Mouse (Mus musculus): ENCODE results near the gene Tarbp2.

Gene Tarbp2

DNA sequence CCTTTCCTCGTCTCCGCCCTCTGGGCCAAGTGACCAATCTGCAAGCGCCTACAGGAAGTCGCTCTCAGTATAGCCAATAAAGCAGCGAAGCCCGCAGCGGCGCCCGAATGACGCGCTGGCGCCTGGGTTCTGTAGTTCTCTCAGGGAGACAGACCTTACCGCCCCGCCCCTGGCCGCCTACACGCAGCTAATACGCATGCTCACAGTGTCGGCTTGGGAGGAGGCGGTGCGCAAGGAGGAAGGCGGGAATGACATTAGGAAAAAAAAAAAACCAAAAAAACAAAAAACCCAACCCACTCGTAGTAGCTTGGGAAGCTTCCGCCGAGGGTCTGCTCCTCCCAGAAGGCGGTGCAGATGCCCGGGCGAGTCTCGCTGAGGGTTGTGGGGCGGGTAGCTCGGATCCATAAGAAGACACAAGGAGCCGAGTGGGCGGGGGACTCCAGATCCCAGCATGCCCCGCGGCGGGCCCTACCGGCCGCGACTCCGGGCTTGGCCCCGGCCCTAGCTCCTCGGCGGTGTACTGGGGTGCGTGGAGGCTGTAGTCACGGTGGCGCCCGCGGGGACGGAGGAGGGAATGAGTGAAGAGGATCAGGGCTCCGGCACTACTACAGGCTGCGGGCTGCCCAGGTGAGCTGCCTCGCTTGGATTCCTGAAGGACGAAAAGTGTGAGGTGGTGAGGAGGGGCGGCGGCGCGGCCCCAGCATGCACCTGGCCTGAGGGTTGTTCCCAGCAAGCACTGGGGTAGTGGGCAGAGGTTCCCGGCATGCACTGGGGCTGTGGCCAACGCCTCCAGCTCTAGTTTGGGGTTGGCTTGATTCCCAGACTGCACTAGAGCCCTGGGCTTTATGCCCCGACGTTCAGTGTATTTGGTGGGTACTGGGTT lies at the start of gene Tarbp2:
Gene Tarbp2, plus strand, starts transcription at position 217 of the 883 bp plus-strand sequence.
- peak; percentile 100 for DNase-seq (ENCODE audit: low read depth)

- no peak for DNase-seq (ENCODE audit: low read depth)
Measured at GRCm38 (mm10) chr15:102468675-102469370, 49.2 kb upstream of the Tarbp2 start.

DNA sequence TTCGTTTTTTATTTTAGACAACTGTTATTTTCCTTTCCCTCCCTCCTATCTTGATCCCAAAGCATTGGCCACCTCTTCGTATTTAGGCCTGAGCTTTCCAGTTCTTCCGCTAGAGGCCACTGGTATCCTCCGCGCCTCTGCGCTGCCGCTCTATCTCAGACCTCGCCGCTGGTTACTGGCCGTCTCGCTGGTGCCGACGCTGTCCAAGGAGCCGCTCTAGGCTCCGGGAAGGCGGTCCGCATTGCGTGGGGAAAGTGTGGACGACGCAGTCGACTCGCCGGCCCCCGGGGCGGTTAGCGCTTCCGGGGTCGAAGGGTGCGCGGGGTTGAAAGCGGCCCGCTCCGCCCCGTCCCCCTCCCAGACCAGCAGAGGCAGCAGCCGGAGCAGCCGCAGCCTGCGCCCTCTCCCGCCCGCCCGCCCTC lies 47.8 kb upstream of the Tarbp2 start, which contains the start of gene Pcbp2:
Gene Pcbp2, plus strand, starts transcription at position 357 of the 422 bp plus-strand sequence.
- DNase-seq (ENCODE audit: low read depth): peak; percentile 94

DNA sequence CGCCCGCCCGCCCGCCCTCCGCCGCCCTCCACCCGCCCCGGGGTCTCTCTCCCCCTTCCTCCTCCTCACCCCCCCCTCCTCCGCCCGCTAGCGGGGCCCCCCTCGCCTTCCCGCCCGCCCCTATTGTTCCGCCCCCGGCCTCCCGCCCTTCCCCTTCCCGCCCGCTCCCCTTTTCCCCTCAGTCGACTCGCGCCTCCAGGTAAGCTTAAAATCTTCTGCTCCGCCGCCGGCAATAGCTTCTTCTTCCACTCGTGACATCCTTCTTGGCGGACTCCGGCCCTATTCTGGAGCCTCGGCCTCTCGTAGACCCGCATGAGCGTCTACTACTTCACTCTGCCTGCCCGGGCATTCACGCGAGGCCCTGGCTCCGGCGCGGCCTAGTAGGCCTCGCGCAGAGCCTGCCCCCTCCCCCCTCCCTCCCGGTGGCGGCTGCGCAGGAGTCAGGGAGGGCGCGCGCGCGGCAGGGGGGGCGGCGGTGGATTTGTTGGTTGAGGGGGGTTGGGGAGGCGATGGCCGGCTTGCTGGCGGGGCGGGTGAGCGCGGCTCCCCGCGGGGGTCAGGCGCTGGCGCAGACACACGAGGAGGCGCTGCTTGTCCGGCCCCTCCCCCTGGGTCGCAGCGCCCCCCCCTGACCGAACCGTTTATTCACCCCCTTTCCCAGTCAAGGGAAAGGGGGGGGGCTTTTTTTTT lies 47.2 kb upstream of the Tarbp2 start:
- DNase-seq (ENCODE audit: low read depth): no peak

DNA sequence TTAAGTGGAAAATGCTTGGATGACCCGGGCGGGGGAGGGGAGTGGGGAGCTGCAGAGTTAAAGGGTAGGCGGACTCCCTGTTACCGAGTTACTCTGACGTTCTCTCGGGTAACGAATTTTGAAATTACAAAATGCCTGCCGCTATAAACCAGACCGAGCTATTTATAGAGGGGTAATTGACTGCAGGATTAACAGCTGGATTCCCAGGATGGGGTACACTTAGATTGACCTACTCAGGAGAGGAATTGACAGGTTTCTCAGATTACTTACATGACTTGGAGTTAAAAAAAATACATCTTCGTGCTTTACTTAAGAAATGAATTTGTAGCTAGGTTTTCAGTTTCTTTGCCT lies 46.7 kb upstream of the Tarbp2 start:
- DNase-seq (ENCODE audit: low read depth): no peak

GRCm38 (mm10) chr15:102471727-102472126 lies 46.3 kb upstream of the Tarbp2 start:
- no peak for DNase-seq (ENCODE audit: low read depth)

DNA sequence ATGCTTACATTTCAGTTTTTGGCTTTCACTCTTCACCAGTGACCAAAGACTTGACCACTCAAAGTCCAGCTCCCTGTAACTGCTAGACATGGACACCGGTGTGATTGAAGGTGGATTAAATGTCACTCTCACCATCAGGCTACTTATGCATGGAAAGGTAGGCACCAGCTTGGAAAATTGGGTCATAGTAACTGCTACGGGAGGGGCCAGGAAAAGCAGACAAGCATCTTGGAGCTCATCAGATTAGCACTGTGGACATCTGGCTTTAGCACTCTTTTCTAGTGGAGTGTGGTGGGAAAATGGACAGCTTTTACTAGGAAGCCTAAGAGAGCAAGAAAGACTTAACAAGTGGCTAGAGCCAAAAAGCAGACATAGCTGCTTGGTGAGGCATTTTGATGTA lies 44.7 kb upstream of the Tarbp2 start:
- no peak for DNase-seq (ENCODE audit: low read depth)

GRCm38 (mm10) chr15:102474520-102474919 lies 43.5 kb upstream of the Tarbp2 start:
- no peak for DNase-seq (ENCODE audit: low read depth)

DNA sequence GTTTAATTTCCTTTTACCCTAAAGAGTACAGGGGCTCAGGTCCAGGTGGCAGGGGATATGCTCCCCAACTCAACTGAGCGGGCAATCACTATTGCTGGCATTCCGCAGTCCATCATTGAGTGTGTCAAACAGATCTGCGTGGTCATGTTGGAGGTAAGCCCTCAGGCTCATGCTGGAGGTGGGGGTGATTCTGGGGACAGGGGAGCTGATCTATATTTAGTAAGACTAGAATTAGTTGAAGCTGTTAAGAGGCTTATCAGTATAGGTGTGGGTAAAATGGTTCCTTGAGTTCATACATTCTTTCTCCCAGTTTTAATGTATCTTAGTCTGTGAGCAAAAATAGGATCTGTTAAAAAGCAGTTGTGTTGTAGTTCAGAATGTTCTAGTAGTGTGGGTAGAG lies 34.9 kb upstream of the Tarbp2 start:
- no peak for DNase-seq (ENCODE audit: low read depth)

GRCm38 (mm10) chr15:102485853-102486252 lies 32.1 kb upstream of the Tarbp2 start:
- no peak for DNase-seq (ENCODE audit: low read depth)

DNA sequence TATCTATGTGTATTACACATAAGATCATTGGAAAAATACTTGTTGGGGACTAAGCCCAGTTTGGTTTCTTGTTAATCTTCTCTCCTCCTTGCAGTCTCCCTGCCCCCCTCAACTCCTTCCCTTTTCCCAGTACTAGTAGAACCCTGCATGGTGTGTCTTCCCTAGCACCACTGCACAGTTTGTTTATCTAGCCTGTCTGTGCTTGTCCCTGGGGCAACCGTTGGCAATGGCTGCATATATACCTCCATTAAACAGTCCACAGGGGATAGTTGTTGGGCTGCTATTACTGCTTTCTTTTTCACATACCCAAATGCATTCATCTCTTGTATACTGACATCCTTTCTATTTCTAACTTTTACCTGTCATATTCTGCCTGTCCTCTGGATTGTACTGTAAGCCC lies 30.3 kb upstream of the Tarbp2 start:
- no peak for DNase-seq (ENCODE audit: low read depth)

DNA sequence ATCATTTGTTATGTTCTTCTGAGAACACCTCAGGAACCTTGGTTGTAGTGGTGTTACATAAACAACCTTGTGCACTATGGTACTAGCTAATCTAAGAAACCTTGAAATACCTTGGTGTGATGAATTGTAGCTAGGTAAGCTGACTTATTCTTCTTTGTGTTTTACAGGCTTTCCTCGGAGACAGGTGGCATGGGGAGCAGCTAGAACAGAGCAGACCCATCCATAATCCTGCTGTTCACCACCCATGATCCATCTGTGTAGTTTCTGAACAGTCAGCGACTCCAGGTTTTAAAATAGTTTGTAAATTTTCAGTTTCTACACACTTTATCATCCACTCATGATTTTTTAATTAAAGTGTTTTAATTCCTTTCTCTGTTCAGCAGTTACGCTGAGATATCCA lies 19.7 kb upstream of the Tarbp2 start:
- DNase-seq (ENCODE audit: low read depth): no peak

DNA sequence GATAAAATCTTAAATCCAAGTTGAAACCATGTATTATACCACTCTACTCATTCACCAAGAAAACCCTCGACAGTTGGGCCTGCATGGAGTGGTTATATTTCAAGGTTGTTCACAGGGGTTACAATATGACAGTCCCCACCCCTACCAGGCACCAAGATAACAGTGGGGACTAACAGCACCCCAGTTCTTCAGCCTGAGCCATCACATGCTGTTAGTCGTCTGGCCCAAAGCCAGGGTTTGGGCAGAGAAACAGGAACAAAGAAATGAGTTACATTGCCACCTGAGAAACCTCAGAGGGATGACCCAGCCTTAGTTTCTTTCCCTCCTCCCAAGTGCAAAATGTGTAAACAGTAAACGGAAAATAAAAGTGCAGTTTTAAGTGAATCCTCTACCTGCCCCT lies 18.6 kb upstream of the Tarbp2 start:
- no peak for DNase-seq (ENCODE audit: low read depth)

DNA sequence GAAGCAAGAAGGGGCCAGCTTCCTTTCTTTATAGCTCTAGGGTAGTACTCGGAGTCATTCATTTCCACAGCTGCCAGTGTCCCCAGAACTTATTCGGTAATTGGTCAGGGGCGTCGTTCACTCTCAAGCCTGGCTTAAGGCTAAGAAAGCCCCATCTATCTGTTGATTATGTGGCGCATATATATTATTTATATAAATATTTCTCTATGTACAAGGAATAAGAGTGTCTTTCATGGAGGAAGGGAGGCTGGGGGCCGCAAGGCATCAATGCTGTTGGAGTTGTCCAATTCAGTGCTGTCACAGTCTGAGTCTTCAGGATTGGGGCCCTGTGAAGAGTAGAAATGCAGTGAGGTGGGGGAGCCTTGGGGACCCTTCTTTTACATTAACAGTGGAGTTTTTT lies 18.1 kb upstream of the Tarbp2 start:
- DNase-seq (ENCODE audit: low read depth): no peak

DNA sequence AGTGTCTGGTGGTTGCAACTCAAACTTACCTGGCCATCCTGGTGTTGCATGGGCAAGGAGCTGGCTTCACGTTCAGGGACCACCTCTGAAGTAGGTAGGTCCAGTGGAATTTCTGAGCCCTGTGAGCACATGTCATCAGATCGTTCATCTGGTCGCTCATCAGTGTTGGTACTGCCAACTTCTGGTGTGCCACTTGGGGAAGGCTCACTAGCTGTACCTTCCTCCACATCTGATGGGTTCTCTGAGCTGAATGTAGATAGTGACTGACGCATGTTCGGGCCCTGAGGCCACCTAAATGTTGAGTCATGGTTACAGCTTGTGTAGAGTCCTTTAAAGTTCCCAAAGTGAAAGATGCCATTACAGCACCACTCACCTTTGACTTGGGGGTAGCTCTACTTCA lies 17.5 kb upstream of the Tarbp2 start:
- no peak for DNase-seq (ENCODE audit: low read depth)

DNA sequence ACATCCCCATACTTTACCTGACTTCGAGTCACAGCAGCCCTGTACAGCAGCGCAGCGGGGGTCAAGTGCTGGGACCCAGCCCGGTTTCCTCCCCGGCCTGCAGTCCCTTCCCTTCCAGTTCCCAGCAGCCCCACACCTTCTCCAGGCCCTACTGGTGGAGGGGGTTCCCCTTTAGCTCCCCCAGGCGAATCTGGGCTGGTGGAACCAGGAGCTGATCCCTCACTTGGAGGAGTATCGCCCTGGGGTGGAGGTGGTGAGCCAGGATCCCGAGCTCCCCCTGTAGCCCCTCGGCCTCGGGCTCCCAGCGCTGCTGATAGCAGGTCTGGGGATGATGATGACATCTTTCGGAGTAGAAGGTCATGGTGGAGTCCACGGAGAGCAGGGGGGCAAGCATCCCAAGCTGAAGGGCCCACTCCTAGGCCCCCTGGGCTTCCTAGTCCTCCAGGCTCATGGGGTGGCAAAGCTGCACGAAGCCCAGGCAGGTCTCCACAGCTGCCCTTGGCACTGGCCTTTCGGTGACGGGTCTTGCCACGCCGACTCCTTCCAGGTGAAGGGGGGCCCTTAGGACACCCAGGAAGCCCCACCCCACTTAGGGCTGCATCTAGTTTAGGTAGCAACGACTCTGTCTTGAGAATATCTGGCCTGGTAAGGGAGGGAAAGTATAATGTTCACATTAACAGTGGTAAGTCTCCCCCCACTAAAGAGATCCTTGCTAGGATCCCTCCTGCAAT lies 16.7 kb upstream of the Tarbp2 start:
- no peak for DNase-seq (ENCODE audit: low read depth)

- no peak for DNase-seq (ENCODE audit: low read depth)
Measured at GRCm38 (mm10) chr15:102502254-102502840, 15.6 kb upstream of the Tarbp2 start.

DNA sequence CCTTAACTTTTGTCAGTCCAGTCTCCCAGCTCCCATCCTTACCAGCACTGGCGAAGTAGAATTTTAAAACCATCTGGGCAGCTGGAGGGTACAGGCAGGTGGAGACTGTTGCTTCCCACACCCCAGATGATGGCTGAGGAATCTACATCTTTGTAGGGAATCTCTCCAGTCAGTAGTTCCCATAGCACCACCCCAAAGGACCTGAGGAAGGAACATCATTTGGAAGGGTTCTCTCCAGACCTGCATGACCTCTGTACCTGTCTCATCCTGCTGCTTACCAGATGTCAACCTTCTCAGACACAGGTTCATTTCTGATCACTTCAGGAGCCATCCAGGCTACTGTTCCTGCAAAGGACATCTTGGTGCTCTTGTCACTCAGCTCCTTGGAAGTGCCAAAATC lies 14.5 kb upstream of the Tarbp2 start, which contains the start of gene Gm10337:
Gene Gm10337, plus strand, starts transcription at position 276 of the 400 bp plus-strand sequence.
- no peak for DNase-seq (ENCODE audit: low read depth)

GRCm38 (mm10) chr15:102503924-102504782 lies 13.8 kb upstream of the Tarbp2 start:
- DNase-seq (ENCODE audit: low read depth): no peak

DNA sequence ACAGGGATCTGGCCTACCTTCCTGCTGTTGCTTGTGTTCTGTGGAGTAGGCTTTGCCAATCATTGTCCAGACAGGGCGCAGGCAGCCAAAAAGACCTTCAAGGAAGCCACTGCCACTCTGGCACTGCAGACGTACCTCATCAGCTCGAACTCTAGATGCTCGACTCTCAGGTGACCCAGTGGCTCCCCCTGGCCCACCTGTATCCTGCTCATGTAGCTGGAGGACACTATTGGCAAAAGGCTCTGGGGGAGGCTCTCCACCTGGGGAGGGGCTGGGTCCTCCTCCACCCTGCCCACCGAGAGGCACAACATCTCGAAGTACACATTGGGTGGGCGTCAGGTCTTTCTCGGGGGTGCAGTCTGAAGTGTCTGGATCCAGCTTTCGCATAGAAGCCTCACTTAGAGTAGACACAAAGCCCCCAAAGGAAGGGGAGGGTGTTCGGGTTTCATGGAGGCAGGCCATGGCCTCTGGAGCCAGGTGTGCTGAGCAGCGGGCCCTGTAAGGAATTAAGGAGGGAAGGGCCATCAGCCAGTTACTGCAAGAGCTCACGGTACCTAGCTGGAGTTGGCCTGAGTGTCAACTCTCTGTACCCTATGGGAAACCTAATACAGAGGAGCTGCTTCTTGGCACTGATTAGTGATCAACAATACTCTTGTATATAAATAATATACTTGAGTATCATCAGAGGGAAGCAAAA lies 12.8 kb upstream of the Tarbp2 start:
- no peak for DNase-seq (ENCODE audit: low read depth)
